Mouse (Mus musculus): ENCODE measurements around the gene Mcam. TPM values are rescaled to one million over a fixed set of nuclear protein-coding genes. Genes with fewer than 3 reads are reported as not detected.

Gene Mcam
- total RNA-seq (2015) (0.12 TPM in 1 of 2 replicates, not detected in the other), total RNA-seq (2017) (0.14 TPM in 1 of 2 replicates, not detected in the other)

GRCm38 (mm10) chr9:44134101-44134850, at the start of gene Mcam:
Gene Mcam (plus strand): TSS chr9:44134469.
- no peak for ATAC-seq (replicated peaks; ENCODE audit: poor library complexity)

- ATAC-seq (replicated peaks; ENCODE audit: poor library complexity), result peak; percentile 48
These were observed 49.5 kb upstream of the Mcam start for GRCm38 (mm10) chr9:44084659-44085229.

DNA sequence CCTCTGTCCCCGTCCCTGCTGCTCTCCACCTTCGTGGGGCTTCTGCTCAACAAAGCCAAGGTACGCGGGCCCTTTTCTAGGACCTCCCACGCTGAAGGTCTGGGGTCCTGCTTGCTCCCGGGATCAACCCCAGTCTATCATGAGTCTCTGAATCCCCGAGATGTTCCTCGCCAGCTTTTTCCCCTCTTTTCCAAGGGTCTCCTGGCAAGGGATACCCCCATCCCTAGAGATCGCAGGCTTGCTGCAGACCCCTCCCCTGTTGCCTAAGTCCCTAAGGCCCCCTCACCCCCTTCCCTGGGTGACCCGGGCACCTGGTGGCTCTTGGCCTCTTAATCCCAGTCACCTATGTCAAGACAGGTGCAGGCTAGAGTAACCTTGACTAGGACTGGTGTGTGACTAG, 49.0 kb upstream of the Mcam start:
- no peak for ATAC-seq (replicated peaks; ENCODE audit: poor library complexity)

- ATAC-seq (replicated peaks; ENCODE audit: poor library complexity), result no peak
These were observed 48.3 kb upstream of the Mcam start for GRCm38 (mm10) chr9:44085741-44086665.

DNA sequence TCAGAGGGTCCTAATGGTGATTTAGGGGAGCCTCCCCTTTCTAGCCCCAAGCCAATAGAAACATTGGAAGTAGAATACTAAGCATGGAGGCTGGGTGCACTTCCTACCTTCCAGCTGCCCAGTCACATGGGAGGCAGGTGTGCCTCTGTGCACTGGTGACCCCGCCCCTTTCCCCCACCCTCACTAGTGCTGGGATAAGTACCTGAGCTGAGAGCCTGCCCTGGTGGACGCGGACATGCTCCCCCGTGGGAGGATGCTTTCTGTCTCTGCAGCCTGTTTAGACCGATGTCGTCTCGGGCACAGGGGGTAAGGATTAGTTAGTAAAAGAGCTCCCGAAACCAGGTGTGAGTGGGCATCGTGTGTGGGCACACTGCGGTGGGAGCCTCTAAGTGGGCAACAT, 47.3 kb upstream of the Mcam start:
- no peak for ATAC-seq (replicated peaks; ENCODE audit: poor library complexity)

DNA sequence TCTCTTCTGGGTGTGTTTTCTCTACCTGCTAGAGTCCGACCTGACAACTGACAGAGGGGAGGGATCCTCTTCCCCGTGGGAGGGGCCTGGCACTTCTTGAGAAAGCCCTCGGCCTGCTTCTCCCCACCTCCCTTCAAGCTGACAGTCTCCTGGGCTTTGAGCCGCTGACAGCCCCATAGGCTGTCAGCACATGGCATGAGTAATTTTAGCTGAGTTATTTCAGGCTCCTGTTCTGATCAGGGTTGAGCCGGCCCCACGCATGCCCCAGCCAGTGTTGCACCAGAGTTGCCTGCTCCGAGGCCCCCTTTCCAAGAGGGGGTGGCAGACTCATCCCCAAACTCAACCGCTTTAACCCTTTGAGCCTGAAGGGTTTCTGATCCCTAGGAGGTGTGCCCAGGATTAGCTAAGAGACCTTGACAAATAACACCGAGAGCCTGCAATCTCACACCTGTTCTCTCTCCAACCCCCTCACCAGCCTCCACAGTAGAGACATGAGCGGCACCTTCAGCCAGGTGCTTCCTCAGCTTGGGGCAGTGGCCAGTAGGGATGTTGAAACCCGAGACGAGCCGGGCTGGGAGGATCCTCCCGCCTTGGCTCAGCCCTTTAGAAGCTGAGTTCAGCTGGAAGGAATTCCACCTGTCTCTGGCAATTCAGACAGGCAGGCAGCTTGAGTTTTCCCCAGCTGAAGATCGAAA, 46.4 kb upstream of the Mcam start:
- 0 out of 2 replicates have a peak, but pooled peaks have one; percentile 10 for ATAC-seq (replicated peaks; ENCODE audit: poor library complexity)

- ATAC-seq (replicated peaks; ENCODE audit: poor library complexity), result peak; percentile 62
These were observed 45.2 kb upstream of the Mcam start for GRCm38 (mm10) chr9:44088877-44089608.

DNA sequence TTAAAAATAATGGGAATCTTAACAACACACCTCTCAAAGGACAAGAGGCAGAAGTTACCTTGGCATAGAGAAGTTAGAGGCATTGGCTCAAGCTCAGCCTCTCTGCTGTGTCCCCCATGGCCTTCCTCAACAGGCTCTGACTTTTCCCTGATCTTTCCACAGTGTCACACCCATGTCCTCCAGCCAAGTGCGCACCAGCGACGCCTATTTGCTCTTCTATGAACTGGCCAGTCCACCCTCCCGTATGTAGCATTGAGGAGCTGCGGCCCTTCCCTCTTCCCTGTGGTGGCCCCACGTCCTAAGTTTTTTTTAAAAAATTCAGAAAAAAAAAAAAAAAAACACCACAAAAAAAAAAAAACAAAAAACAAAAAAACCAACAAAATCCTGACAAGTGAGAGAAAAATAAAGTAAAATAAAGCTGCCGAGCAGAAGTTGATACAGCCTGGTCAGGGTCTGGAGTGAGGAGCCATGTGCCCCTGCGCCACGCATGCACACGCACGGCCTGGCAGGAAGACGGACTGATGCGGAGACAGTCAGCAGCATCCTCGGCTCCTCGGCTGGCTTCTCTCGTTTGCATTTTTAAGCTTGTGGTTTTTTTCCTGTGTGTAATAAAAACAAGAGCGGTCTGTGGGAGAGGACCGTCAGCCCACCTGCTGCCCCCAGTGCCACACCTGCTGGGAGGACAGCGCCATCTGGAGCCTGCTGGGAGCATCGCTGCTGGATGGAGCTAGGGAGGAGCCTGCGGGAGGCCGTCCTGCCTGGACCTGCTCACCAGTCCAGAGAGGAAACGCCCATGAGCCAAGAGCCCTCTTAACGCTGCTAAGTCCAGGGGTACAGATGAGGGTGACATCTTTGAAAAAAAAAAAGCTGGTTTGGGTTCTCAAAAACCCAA, 40.4 kb upstream of the Mcam start:
- peak; percentile 74 for ATAC-seq (replicated peaks; ENCODE audit: poor library complexity)

DNA sequence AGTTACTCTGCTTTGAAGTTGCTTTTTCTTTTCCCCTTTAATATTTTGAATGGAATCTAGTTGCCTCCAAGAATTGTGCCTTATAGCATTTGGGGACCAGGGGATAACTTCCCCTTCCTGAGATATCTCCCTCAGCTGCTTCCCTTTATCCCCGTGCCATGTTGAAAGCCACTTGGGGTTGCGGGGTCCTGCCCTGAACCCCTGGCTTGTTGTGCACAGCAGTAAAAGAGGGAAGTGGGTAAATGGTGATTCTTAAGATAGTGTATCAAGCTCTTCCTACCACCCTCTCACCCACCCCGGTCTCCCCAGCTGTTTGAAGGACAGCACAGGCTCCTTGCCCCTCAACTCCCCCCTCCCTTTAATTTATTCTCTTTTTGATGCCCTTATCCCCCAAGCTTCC, 39.5 kb upstream of the Mcam start:
- ATAC-seq (replicated peaks; ENCODE audit: poor library complexity), result peak; percentile 83

DNA sequence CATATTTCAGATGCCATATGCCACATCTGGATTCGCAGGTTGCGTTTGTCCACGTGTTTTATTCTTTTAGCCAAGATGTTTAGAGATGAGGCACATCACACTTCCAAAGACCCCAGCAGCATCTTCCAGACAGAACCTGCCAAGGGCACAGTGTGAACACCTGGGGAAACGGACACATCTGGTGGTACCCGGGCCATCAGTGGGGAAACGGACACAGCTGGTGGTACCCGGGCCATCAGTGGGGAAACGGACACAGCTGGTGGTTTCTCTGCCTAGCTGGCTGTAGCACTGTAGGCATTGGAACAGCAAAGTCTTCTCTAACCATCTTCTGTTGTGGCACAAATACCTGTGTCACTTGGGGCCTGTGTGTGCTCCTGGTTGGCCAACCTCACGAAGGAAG, 38.5 kb upstream of the Mcam start:
- no peak for ATAC-seq (replicated peaks; ENCODE audit: poor library complexity)

DNA sequence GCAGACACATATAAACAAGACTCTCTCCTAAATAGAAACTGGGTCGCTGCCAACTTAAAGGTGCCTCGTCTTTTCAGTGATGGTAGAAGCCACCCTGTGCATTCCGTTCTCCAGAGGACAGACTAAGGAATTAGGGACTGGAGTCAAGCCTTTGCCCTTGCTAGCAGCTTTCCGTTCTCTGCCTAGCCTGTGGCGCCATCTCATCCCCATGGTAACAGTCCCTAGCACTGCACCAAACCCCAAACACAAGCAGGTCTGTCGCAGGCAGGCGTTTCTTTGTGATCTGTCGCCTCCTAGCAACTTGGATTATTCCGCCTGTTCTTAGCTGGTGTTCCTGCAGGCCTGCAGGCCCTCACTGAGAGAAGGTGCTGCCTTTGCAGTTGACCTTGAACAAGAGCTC, 37.7 kb upstream of the Mcam start:
- no peak for ATAC-seq (replicated peaks; ENCODE audit: poor library complexity)

DNA sequence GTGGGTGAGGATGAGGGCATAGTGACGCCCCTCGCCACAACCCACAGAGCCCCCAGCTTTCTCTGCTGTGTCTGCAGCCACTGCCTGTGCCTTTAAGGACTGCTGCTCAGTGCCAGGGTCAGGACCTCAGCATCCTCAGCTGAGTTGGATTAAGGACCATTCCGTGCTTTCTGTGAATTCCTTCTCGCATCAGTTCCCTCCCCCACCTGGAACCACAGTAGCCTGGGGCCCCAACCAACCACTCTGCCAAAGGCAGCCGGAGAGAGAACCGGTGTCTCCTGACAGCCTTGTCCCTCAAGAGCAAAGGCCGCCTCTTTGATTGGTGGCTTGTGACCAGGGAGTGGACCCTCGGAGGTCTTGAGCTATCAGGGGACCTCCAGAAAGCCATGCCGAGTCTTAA, 32.8 kb upstream of the Mcam start, which contains the start of gene Mfrp:
Gene Mfrp (plus strand): TSS at position 240 of the 400 bp plus-strand sequence.
- ATAC-seq (replicated peaks; ENCODE audit: poor library complexity), result no peak

- peak; percentile 23; the same call in 1 of the 2 replicates for ATAC-seq (replicated peaks; ENCODE audit: poor library complexity)
These were observed 29.4 kb upstream of the Mcam start for GRCm38 (mm10) chr9:44104881-44105280.

GRCm38 (mm10) chr9:44105781-44106180, 28.5 kb upstream of the Mcam start:
- no peak for ATAC-seq (replicated peaks; ENCODE audit: poor library complexity)

- no peak for ATAC-seq (replicated peaks; ENCODE audit: poor library complexity)
These were observed 28.1 kb upstream of the Mcam start for GRCm38 (mm10) chr9:44106182-44106581.

- ATAC-seq (replicated peaks; ENCODE audit: poor library complexity), result no peak
These were observed 27.7 kb upstream of the Mcam start for GRCm38 (mm10) chr9:44106596-44106995.

DNA sequence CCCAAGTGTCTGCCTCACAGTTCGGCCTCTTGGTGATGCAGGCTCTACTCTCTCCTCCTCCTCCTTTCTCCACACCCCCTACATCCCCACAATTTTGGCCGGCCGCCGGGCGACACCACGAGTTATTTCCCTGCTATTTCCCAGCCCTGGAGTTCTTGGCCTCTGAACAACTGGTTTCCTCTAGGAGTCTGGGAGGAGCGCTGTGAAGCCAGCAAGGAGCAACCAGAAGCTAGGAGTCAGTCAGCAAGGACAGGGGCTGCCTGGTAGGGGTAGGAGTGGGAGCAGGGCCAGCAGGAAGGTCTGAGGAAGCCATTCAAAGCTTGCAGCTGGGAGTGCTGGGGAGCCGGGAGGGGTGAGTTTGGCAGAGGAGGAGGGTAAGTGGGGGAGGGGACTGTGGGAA, 27.2 kb upstream of the Mcam start, which contains the start of gene C1qtnf5:
Gene C1qtnf5 (plus strand): TSS at position 136 of the 400 bp plus-strand sequence.
- ATAC-seq (replicated peaks; ENCODE audit: poor library complexity), result no peak

DNA sequence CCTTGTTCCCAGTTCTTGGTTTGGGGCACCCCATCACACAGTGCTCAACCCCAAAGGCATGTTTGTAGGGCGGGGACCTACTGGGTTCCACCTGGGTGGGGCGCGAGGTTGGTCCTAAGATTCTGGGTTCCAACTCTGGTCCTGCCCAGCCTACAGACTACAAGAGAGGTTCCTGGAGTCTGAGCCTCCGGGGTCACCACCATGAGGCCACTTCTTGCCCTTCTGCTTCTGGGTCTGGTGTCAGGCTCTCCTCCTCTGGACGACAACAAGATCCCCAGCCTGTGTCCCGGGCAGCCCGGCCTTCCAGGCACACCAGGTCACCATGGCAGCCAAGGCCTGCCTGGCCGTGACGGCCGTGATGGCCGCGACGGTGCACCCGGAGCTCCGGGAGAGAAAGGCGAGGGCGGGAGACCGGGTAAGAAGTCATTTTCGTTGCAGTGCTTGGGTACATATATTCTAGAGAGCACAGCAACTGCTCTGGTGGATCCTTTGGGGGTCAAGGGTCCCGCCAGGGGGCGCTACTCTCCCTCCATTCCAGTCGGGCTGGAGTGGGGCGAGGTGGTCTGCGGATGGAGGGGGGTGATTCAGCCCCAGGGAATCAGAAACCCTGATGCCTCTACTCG, 26.6 kb upstream of the Mcam start:
- no peak for ATAC-seq (replicated peaks; ENCODE audit: poor library complexity)
